Mouse (Mus musculus) ES-Bruce4 (cell line): ENCODE results near the gene Tbl3. TPM values are rescaled to one million over a fixed set of nuclear protein-coding genes. Genes with fewer than 3 reads are reported as not detected.

Experiments
- H3K27ac ChIP-seq: 2 replicates; pipeline ENCODE4 v1.5.1; 2012; ENCODE audit warnings: low read length, inconsistent platforms; ENCODE audit not compliant: insufficient read depth
- H3K27me3 ChIP-seq: 2 replicates; pipeline ENCODE4 v1.6.1; 2012; ENCODE audit warnings: mild to moderate bottlenecking, low read length, inconsistent platforms; ENCODE audit not compliant: control insufficient read depth, poor library complexity, insufficient read depth, severe bottlenecking
- H3K36me3 ChIP-seq: 2 replicates; pipeline ENCODE4 v1.6.1; 2012; ENCODE audit warnings: inconsistent platforms, mild to moderate bottlenecking, low read length, moderate library complexity; ENCODE audit not compliant: control insufficient read depth, poor library complexity, insufficient read depth, severe bottlenecking
- H3K4me1 ChIP-seq: one replicate; pipeline ENCODE4 v1.8.1; 2011; ENCODE audit warnings: low read length; ENCODE audit not compliant: control insufficient read depth, insufficient read depth
- H3K4me3 ChIP-seq: 2 replicates; pipeline ENCODE4 v1.5.1; 2011; ENCODE audit warnings: low read depth, mild to moderate bottlenecking, low read length
- H3K9ac ChIP-seq: 2 replicates; pipeline ENCODE4 v1.6.1; 2012; ENCODE audit warnings: low read depth, mild to moderate bottlenecking, inconsistent platforms; ENCODE audit not compliant: poor library complexity, severe bottlenecking
- H3K9me3 ChIP-seq: replicated peaks from 2 replicates; pipeline ENCODE4 v1.6.1; 2012; ENCODE audit warnings: mild to moderate bottlenecking, low read length, inconsistent platforms; ENCODE audit not compliant: control insufficient read depth, poor library complexity, insufficient read depth, severe bottlenecking
- CTCF ChIP-seq: IDR thresholded peaks from one replicate; pipeline ENCODE4 v1.8.1; 2011; ENCODE audit warnings: low read depth, low read length
- EP300 ChIP-seq: IDR thresholded peaks from 2 replicates; pipeline ENCODE4 v1.6.1; 2011; ENCODE audit warnings: low read depth, low read length; ENCODE audit not compliant: insufficient read depth
- POLR2A ChIP-seq: IDR thresholded peaks from one replicate; pipeline ENCODE4 v1.8.1; 2011; ENCODE audit warnings: low read length; ENCODE audit not compliant: insufficient read depth
- polyA plus RNA-seq: library from polyadenylated mRNA; stranded (reverse); fragments of >200 nt; gene quantifications from 2 replicates; pipeline ENCODE4 v1.2.4, GENCODE M21; 2011; ENCODE audit warnings: low read depth; ENCODE audit not compliant: missing spikeins, insufficient read depth, insufficient read length

Gene Tbl3
- polyA plus RNA-seq, 1 experiment, result 44.4 TPM

GRCm38 (mm10) chr17:24744381-24744780 lies 36.9 kb upstream of the Tbl3 start:
- Histone ChIP-seq H3K27ac (no peak overlapping the region), H3K27me3 (no peaks in the 10 kb centered on the region), H3K9me3 (no peaks in the 10 kb centered on the region), H3K9ac (no peak overlapping the region), H3K36me3 (no peaks in the 10 kb centered on the region), H3K4me1 (no peaks in the 10 kb centered on the region), H3K4me3 (no peak overlapping the region)
- TF ChIP-seq POLR2A (no peak), EP300 (no peak), CTCF (no peak)

GRCm38 (mm10) chr17:24743896-24744295 lies 36.4 kb upstream of the Tbl3 start:
- Histone ChIP-seq H3K27me3 (no peaks in the 10 kb centered on the region), H3K4me1 (no peaks in the 10 kb centered on the region), H3K27ac (no peak overlapping the region), H3K9ac (no peak overlapping the region), H3K9me3 (no peaks in the 10 kb centered on the region), H3K4me3 (no peak overlapping the region), H3K36me3 (no peaks in the 10 kb centered on the region)
- TF ChIP-seq EP300 (no peak), POLR2A (no peak), CTCF (no peak)

DNA sequence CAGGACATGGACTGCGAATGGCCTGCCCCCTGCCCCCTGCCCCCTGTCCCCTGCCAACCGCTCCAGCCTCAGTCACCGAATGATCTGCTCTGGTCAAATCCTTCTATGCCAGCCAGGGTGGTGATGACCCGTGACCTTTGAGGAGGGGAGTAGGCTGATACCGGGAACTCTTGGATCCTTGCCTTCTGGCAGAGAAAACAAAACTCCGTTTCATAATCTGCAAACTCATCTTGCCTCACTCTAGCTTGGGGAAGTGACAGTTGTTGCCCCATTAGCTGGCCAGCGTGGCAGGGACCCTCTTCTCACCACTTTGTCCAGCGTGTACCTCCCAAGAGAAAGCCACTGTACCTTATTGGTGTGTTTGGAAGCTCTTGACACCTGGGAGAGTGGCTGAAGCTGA lies 34.8 kb upstream of the Tbl3 start:
- Histone ChIP-seq H3K36me3 (no peaks in the 10 kb centered on the region), H3K9me3 (no peaks in the 10 kb centered on the region), H3K27ac (no peak overlapping the region), H3K9ac (no peak overlapping the region), H3K4me3 (no peak overlapping the region), H3K27me3 (no peaks in the 10 kb centered on the region), H3K4me1 (no peaks in the 10 kb centered on the region)
- no peak for TF ChIP-seq POLR2A
- TF ChIP-seq CTCF, result no peak
- TF ChIP-seq EP300, result no peak

- Histone ChIP-seq H3K9me3 (no peaks in the 10 kb centered on the region), H3K4me1 (no peaks in the 10 kb centered on the region), H3K36me3 (no peaks in the 10 kb centered on the region), H3K27ac (no peak overlapping the region), H3K27me3 (no peaks in the 10 kb centered on the region), H3K4me3 (no peak overlapping the region), H3K9ac (no peak overlapping the region)
- TF ChIP-seq POLR2A (no peak), EP300 (no peak), CTCF (no peak)
These were observed 32.5 kb upstream of the Tbl3 start for GRCm38 (mm10) chr17:24739926-24740325.

DNA sequence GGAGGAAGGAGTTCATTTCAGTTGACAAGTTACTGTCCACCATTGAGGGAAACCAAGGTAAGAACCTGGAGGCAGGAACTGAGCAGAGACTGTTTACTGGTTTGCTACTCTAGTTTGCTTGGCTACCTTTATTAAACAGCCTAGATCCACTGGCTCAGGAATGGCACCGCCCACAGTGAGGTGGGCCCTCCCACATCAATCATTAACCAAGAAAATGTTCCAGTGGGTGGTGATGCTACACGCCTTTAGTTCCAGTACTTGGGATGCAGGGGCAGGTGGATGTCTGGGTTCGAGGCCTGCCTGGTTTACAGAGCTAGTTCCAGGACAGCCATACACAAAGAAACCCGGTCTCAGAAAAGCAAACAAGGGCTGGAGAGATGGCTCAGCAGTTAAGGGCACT lies 30.8 kb upstream of the Tbl3 start:
- Histone ChIP-seq H3K9me3 (no peaks in the 10 kb centered on the region), H3K9ac (no peak overlapping the region)

DNA sequence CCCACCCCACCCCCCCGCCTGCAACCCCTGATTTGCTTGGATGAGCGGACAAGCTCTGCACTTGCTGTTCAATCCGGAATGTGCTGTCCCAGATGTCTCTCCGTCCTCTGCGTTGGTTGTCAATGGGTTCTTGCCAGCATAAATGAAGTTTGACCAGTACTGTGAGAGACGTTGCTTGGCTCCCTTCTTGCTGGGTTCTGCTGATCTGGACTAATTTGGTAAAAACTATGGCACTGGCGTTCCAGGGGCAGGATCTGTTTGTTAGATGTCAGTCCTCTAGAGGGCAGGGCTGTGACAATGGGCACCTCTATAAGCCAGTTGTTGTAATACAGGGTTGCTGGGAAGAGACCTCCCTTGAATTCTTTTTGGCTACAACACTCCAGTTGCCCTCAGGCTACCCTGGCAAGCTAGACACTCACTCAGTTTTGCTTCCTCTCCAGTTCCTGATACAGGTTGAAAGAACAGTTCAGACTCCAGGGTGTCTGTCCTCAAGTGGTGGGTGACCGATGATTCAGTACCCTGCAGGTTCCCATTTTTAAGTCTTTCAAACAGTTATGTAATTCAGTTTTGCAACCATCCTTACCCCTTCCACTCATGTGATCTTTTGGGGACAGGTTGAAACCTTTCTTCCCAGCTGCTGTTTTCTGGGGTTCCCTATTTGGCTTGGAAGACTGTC lies 29.8 kb upstream of the Tbl3 start:
- Histone ChIP-seq H3K27ac (no peak overlapping the region), H3K27me3 (no peaks in the 10 kb centered on the region)

More for the DNA sequence above, 30.8 kb upstream of the Tbl3 start:
- Histone ChIP-seq H3K27ac (no peak overlapping the region), H3K4me1 (peaks cover under 1% of the 10 kb centered on the region), H3K36me3 (no peaks in the 10 kb centered on the region), H3K27me3 (no peaks in the 10 kb centered on the region), H3K4me3 (no peak overlapping the region)
- TF ChIP-seq EP300 (no peak), CTCF (no peak)

More for the DNA sequence above, 29.8 kb upstream of the Tbl3 start:
- peak overlapping the region; percentile 88 for H3K4me3 ChIP-seq
- H3K9me3 ChIP-seq, result no peaks in the 10 kb centered on the region
- H3K36me3 ChIP-seq, result no peaks in the 10 kb centered on the region
- peak overlapping the region; percentile 33 for H3K9ac ChIP-seq
- H3K4me1 ChIP-seq, result peaks cover 2% of the 10 kb centered on the region
- TF ChIP-seq CTCF (no peak), POLR2A (no peak), EP300 (no peak)
